Mouse (Mus musculus): ENCODE measurements around the gene Gfra1.
A peak's percentile ranks its signal among the peaks of the same experiment; 100 is the strongest.

Gene Gfra1

GRCm38 (mm10) chr19:58441785-58442184, 13.9 kb downstream of the Gfra1 start:
- no peak for DNase-seq (ENCODE audit: low spot score)

DNA sequence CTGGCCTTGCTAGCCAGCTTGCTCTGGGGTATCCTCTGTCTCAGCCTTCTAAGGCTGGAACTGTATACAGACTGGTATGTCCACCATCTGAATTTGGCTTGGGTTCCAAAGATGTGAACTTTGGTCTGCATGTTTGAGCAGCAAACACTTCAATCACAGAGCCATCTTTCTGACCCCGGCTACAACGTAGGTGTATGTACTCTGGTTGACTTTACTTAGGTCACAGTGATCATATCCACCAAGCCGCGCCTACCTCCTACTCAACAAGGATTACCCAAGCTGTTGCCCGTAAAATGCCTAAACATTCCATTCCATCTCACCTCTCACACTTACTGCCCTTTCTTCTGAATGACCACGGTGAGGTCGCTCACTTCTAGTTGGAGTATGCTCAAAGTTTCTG, 14.5 kb downstream of the Gfra1 start:
- DNase-seq (ENCODE audit: low spot score) = no peak

GRCm38 (mm10) chr19:58438762-58439161, 16.9 kb downstream of the Gfra1 start:
- DNase-seq (ENCODE audit: low spot score) = no peak

DNA sequence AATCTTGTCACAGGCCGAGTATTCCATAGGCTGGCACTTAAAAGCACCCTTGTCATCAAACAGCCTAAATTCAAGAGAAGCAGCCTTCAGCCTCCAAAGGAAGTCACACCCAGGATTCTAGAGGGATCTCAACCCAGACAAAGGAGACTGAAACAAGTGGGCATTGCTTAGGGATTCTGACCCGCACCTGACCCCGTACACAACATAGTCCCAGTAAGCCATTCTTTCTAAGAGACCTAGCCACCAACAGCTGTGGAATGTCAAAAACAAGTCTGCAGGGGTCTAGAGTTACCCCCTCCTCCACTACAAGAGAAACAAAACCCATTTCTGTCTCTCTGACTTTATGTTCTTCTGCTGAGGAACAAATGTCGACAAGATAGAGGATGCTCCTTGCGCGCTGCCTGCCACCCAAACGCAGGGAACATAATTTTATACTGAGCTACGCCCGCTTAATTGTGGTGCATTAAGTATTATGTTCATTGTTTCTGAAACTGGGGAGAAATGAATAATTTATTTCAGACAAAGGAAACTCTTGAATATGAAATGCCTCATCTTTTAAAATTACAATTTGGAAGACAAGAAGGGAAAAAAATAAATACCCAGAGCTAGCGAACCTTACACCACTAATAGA, 18.2 kb downstream of the Gfra1 start:
- no peak for DNase-seq (ENCODE audit: low spot score)

DNA sequence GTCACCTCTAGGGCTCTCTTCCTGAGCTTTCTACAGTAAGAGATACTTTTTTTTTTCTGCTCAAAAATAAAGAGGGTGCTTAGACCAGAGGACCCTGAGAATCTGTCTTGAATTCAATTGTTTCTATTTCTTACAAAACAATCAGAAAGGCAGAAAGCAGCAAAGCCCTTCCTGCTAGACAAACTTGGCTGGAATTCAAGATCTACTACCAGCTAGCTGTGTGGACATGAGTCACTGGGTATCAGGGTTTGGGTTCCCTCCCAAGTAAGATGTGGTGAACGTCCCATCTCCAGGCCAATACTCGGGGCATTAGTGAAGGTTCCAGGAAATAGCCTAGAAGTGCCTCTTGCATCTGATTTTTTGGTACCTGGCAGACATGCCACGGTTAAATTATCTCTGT, 18.8 kb downstream of the Gfra1 start:
- DNase-seq (ENCODE audit: low spot score) = no peak

GRCm38 (mm10) chr19:58435877-58436276, 19.8 kb downstream of the Gfra1 start:
- no peak for DNase-seq (ENCODE audit: low spot score)

DNA sequence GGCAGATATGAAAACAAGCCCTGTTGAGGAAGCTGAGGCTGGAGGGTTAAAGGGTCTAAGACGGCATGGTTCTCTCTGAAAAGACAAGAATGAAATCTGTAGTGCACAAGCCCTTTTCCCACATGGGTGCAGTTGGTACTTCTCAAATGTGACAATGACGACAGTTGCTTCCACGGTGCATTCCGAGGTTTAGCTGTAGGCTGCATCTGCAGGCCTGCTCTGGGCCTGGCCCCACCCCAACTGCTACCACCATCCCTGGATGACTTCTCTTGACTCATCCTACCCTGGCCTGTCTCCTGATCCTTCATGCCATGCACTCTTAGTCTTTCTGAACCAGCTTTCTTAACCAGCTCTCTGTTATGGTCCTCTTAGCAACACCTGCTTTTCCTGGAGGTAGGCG, 22.9 kb downstream of the Gfra1 start:
- DNase-seq (ENCODE audit: low spot score) = no peak

DNA sequence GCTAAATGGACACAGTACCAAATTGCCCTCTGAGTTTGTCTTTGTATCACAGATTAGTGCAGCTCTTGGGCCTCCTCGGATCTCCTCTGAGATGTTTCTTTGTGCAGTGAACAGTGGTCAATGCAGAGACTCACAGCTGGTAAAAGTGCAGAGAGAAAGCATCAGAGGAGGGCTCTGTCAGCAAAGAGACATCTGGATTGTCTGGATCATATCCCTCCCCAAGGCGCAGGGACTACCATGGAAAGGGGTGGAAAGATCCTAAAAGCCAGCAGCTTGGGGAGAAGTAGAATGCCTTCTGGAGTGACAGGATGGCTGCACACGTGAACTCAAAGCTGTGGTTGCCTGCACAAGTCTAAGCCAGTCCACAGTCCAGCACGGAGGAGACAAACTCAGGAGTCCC, 27.2 kb downstream of the Gfra1 start:
- DNase-seq (ENCODE audit: low spot score) = no peak

DNA sequence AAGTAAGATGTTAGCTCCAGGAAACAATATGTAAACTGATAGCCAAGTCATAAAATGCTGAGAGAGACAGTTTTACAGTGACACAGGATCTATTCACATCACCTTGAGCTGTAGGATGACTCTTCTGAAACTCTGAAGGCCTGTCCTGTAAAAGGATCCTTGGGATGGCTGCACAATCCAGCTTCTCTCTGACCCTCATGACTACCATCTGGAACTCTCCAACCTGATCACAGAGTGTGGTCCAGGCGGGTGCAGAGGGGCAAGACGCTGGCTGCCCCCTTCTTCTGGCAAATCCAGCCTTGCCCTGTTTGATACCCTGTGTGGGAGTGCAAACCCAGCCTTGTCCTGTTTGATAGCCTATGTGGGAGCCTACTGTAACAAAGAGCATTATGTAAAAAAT, 28.4 kb downstream of the Gfra1 start:
- DNase-seq (ENCODE audit: low spot score) = no peak

- DNase-seq (ENCODE audit: low spot score) = no peak
Observed at GRCm38 (mm10) chr19:58424928-58425327, 30.8 kb downstream of the Gfra1 start.

DNA sequence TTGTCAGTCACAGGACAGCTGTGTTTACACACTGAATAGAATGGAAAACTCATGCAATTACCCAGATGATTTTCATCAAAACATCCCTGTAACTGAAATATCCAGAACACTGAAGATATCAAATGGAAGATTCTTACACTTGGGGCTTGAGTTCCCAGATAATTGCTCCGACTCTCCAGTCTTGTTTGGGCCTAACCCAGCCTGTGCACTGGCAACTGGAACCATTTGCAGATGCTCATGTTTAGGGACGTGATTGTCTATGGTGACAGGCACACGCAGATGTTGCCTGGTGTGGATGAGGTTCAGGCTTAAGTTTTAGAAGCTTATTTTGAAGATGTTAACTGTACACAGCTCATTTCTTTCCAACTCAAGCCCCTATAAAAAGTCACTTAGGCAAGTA, 31.5 kb downstream of the Gfra1 start:
- DNase-seq (ENCODE audit: low spot score) = no peak

DNA sequence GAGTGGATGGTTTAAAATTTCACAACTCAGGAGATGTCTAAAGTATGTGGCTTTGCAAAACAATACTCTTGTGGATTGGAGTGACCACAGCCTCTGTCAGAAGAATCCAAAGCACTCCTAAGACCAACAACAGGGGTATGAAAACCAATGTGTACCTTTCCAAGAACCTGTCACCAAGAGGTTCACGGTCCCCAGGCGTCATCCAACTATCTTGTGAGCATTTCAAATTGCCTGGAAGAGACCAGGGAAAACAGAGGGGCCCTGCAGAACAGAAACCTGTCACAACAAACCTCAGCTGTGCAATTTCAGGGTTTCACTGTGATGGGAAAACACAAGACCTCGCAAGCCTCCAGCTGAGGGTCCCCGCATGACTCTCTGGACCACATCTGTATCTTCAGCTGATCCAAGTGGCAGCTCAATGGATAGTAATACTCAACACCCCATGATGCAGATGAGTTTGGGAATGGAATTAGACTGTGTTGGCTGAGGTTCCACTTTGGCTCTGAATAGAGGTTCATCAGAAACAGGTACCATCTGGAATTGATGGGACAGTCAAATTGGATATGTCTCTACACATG, 32.7 kb downstream of the Gfra1 start:
- DNase-seq (ENCODE audit: low spot score) = no peak

- no peak for DNase-seq (ENCODE audit: low spot score)
Observed at GRCm38 (mm10) chr19:58419685-58420084, 36.0 kb downstream of the Gfra1 start.

- DNase-seq (ENCODE audit: low spot score) = no peak
Observed at GRCm38 (mm10) chr19:58419278-58419677, 36.4 kb downstream of the Gfra1 start.

GRCm38 (mm10) chr19:58415173-58415572, 40.5 kb downstream of the Gfra1 start:
- DNase-seq (ENCODE audit: low spot score) = no peak

DNA sequence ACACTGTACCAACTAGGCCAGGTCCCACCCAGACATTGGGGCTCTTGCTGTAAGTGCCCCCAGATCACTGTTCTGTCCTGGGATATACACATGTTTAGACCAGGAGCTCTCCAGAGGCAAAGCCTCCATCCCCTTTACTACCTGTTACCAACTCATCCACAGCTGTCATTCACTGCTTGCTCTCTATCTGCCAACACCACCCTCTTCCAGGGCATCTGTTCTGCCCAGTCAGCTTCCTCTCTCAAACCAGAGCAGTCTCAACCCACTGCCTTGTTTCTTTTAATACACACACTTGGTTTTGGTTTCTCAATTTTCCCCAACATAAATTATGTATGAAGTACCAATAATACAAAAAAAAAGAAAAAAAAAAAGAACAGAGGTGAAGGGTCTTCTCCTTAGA, 41.0 kb downstream of the Gfra1 start:
- DNase-seq (ENCODE audit: low spot score) = no peak

DNA sequence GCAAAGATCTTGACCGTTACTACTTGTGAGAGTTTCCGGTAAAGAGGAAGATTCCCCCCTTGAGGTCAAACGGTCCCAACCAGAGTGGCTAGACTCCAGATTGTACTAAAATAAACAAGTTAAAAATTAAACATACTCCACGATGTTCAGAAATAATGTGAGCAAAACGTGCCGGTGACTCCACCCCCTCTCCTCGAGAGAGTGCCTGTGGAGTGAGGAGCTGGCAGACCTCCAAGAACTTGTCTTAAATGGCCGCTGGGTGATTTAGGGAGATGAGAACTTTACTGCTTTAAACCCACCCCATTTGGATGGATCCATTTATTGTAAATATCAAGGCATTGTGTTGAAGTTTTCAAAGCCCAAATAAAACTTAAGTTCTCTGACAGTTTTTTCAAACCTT, 42.4 kb downstream of the Gfra1 start:
- peak; percentile 30 for DNase-seq (ENCODE audit: low spot score)

- no peak for DNase-seq (ENCODE audit: low spot score)
Observed at GRCm38 (mm10) chr19:58412811-58413210, 42.9 kb downstream of the Gfra1 start.

GRCm38 (mm10) chr19:58406726-58407125, 49.0 kb downstream of the Gfra1 start:
- no peak for DNase-seq (ENCODE audit: low spot score)

- no peak for DNase-seq (ENCODE audit: low spot score)
Observed at GRCm38 (mm10) chr19:58400224-58400623, 55.5 kb downstream of the Gfra1 start.

GRCm38 (mm10) chr19:58399166-58399565, 56.5 kb downstream of the Gfra1 start:
- DNase-seq (ENCODE audit: low spot score) = no peak

- no peak for DNase-seq (ENCODE audit: low spot score)
Observed at GRCm38 (mm10) chr19:58396604-58396984, 59.1 kb downstream of the Gfra1 start.

GRCm38 (mm10) chr19:58395785-58396603, 59.7 kb downstream of the Gfra1 start:
- no peak for DNase-seq (ENCODE audit: low spot score)
